Mouse (Mus musculus) left cerebral cortex, adult 8-10 months (tissue): Measurements from ENCODE around the gene Pan3. TPM values are rescaled to one million over a fixed set of nuclear protein-coding genes. Genes with fewer than 3 reads are reported as not detected.

Source experiments
- DNase-seq, 2 experiments: peaks; one replicate each; pipeline ENCODE4 v3.0.0; 2022; ENCODE audit warnings: low spot score in 2 of 2
- total RNA-seq, 4 experiments: library from RNA; stranded (reverse); gene quantifications; 2 replicates each; pipeline ENCODE4 v1.2.4; 2022

Gene Pan3
- total RNA-seq = 100 to 1,000 TPM in 2 of 4 experiments, 10 to 100 TPM in 2; 80.0 to 106 (median 96.8) TPM

DNA sequence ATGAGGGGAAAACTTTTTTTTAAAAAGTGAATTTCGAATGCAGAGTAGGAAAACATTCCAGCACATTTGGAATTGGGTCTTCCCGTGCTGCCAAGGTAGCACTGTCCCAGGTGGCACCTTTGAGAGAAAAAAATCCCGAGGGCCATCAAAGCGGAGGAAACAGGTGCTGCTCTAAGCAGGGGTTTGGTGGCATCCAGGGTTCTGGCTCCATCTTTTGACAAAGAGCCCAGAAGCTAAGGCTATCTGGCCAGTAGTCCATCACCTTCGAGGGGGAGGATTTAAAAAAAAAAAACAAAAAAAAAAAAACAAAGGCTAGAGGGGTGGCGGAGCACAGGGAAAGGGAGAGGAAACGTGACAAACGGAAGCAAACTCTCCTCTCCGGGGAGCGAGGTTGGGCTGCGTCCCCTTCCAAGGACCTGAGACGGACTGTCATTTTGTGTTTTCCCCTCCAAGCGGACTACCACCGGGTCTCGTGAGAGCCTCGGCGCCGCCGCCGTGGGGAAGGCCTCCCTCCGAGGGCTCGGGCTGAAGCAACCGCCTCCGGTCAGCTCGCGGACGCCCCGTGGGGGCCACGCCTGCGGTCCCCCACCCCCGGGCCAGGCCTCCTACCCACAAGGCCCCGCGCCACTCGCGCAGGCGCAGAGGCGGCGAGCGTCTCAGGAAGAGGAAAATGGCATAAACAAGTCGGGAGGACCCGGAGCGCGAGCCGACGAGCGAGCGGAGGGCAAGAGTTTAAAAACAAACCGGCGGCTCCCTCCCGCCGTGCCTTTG, at the start of gene Pan3:
Gene Pan3 (plus strand): TSS at position 627 of the 771 bp plus-strand sequence.
- peak; percentile 92 to 95 for DNase-seq

- peak in 1 of 2 experiments; percentile 18 for DNase-seq
These were observed 48.6 kb upstream of the Pan3 start for GRCm38 (mm10) chr5:147381396-147381795.

DNA sequence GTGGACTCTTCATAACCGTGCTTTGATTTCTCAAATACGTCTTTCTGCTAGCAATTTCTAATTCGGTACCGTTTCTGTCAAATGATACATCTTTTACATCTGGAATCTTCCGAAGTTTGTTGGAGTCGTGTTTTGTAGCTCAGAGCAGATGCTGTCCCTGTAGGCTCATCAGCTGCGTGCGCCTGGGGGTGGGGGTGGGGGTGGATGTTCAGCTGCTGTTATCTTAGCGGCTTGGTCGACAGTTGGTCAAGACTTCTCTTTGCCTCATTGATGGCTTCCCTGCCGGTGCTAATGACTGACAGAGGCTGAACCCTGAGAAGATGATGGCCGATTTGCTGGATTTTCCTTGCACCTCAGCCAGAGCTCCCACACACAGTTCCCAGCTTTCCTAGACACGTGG, 43.1 kb upstream of the Pan3 start:
- DNase-seq = no peak

DNA sequence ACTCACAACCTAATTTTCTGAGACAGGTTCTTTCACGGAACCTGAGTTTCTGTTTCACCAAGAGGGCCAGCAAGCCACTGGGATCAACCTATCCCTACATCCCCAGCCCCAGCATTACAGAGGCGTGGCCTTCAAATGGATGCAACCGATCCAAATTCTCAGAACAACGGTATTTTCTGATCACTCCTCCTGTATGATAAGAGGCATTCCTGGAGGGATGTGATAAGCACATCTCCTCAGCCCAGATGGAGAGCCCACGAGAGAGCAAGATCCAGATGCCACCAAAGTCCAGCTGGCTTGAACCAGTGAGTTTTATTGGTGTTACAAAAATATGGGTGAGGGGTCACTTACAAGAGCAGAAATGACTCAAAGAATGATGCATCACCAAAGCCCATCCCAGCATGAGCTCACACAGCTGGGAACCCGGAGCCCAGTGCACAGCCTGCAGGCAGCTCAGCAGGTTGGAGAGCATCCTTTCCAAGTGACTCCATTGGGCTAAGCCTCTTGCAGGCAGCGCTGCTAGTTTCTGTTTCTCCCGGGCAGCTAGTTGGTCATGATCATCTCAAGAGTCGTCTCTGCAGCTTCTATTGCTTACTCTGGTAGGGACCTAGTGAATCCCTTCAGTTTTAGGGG, 41.5 kb upstream of the Pan3 start:
- DNase-seq = no peak

DNA sequence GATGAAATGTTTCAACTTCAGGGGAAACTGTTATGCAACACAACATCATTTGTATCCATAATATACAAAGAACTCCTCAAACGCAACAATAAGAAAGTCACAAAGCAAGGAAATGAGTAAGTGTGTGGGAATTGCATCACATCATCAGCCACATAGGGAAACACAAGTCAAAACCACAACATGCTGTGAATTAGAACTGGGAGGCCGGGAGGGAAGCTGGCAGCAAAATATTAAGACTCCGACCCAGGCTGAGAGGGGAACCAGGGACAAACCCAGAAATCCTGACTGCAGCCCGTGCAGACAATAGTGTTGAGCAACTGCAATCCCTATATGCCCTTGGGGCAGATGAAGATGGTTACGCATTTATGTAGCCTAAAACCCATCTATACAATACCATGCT, 40.9 kb upstream of the Pan3 start:
- DNase-seq = no peak

- DNase-seq = no peak
These were observed 39.2 kb upstream of the Pan3 start for GRCm38 (mm10) chr5:147390772-147391171.

DNA sequence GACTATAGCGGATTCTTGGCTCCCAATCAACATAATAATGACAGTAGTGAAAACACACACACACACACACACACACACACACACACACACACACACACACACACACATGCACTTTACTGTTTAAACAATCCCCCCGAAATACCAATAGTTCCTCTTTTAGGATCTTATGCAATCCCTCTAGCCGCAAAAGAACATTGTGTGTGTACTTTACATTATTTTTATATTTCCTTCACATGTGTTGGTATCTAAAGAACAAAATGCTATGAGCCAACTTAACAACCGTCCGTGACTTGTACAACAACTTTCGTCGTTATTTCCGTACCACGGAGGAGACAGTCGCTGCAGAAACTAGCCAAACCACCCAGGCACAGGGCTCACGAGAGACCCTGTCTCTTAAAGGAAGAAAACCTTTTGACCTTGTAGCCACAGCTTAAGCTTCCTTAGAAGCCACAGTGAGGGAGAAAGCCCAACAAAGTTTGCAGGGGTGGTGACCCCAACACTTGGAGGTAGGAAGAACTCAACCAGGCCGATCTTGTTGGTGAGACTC, 37.2 kb upstream of the Pan3 start:
- no peak for DNase-seq

GRCm38 (mm10) chr5:147395050-147395449, 34.9 kb upstream of the Pan3 start:
- DNase-seq = no peak

- DNase-seq = peak; percentile 7 to 32
These were observed 30.0 kb upstream of the Pan3 start, which contains the start of gene Flt3 for GRCm38 (mm10) chr5:147399843-147400504. TSS of gene Flt3 (minus strand) at chr5:147400489.

- no peak for DNase-seq
These were observed 29.4 kb upstream of the Pan3 start for GRCm38 (mm10) chr5:147400505-147400979.

GRCm38 (mm10) chr5:147401024-147401423, 28.9 kb upstream of the Pan3 start:
- DNase-seq = no peak

DNA sequence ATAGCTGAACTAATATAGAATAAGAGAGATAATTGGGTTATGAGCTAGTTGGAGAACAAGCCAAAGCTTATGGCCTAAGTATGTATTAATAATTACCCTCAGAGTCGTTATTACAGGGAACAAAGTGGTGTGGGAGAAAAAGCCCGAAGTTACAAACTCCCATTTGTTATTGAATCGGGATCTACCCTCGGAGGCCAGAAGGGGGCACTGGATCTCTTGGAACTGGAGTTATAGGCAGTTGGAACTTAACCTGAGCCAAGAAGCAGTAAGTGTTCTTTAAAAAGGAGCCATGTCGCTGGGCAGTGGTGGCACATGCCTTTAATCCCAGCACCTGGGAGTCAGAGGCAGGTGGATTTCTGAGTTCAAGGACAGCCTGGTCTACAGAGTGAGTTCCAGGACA, 27.5 kb upstream of the Pan3 start:
- no peak for DNase-seq

DNA sequence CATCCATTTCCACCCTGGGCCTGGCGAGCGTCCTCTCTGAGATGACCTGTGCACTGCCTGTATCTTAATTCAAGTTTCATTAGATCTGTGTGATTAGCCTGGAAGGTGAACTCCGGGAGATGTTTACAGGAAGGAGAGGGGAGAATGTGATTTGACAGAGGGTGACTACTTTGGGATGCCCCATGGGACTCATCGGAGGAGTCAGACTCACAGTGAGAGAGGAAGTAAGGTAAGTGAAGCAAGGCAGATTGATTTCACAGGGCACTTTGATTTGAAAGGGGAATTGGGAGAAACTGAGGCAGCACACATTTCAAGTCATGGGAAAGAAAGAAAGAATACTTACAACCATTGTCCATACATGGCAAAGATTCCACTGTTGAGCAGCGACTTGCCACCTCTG, 23.8 kb upstream of the Pan3 start:
- DNase-seq = no peak

GRCm38 (mm10) chr5:147408731-147409130, 21.2 kb upstream of the Pan3 start:
- DNase-seq = no peak

DNA sequence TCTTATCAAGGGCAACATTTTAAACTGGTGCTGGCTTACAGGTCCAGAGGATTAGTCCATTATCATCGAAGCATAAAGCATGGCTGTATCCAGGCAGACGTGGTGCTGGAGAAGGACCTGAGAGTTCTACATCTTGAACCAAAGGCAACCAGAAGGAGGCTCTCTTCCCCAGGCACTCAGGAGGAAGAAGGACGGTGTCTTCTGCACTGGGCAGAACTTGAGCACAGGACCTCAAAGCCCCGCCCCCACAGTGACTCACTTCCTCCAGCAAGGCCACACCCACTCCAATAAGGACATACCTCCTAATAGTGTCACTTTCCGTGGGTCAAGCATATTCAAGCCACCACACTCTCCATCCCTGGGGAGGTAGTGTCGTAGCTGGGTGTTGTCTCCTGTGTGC, 19.4 kb upstream of the Pan3 start:
- DNase-seq = no peak

- DNase-seq = no peak
These were observed 12.0 kb upstream of the Pan3 start for GRCm38 (mm10) chr5:147417986-147418385.

DNA sequence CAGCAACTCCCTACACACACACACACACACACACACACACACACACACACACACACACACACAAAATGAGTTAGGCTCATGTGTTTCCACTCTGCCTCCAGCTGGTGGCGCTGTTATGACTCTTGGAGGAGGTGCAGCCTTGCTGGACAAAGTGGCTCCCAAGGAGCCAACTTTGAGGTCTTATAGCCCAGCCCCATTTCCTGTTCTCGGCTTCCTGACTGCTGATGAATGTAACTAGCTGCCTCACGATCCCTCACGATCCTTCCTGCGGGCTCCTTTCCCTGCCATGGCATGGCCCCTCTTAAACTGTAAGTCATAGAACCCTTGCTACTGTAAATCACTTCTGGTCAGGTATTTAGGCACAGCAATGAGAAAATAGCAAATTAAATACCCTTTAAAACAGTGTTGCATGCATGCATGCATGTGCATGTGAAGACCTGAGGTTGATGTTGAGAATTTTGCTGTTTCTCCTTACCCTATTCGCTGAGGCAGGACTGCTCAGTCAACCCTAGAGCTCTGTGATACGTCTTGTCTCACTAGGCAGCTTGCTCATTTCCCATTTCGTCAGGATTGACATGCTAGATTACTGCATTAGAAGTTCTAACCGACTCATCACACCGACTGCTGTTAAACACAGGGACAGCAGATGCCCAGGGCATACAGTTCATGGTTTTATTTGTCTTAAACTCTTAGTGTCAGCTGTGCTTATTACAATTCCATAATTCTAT, 11.4 kb upstream of the Pan3 start:
- no peak for DNase-seq

- no peak for DNase-seq
These were observed 6.3 kb upstream of the Pan3 start for GRCm38 (mm10) chr5:147423612-147424011.

GRCm38 (mm10) chr5:147426048-147426805, 3.7 kb upstream of the Pan3 start:
- no peak for DNase-seq

GRCm38 (mm10) chr5:147430361-147430935, 487 bp downstream of the Pan3 start:
- DNase-seq = peak; percentile 31 to 41
